Mouse (Mus musculus): ENCODE results near the gene Nfatc4.
A peak's percentile ranks its signal among the peaks of the same experiment; 100 is the strongest.

Nfatc4 gene

DNA sequence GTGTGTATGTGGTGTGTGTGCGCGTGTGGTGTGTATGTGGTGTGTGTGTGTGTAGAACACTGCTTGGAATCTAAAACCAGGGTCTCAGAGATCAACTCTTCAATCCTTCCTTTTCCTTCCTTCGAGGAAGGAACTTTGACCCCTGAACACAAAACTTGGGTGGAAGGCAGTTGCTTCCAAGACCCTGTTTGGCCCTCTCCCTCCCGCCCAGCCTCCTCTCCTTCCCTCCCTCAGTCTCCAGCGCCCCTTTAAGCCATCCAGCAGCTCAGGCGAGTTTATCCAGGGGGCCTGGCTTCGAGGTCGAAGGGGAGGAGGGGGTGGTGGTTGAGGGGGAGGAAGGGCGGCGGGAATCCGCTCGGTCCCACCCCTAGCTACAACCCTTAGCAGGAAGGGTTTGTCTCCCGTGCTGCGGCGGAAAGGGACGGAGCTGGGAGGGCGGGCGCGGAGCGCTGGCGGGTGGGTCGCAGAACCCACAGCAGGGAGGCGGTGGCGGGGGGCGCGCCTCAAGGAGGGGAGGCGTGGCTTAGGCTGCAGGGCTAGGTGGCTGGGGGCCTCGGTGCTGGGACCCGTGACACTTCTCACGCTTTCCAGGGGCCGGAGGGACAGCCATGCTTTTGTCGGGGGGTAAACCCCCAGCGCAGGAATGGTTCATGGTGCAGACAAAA lies 30.8 kb downstream of the Nfatc4 start, which contains the start of gene Nynrin:
TSS of gene Nynrin (plus strand) at position 390 of the 665 bp plus-strand sequence.
- peak; percentile 25 for DNase-seq (ENCODE audit: low read depth, low spot score)

- DNase-seq (ENCODE audit: low read depth, low spot score) = peak; percentile 20
These were observed 31.6 kb downstream of the Nfatc4 start for GRCm38 (mm10) chr14:55854406-55855100.

- peak; percentile 35 for DNase-seq (ENCODE audit: low read depth, low spot score)
These were observed 32.2 kb downstream of the Nfatc4 start for GRCm38 (mm10) chr14:55855101-55855561.

GRCm38 (mm10) chr14:55857588-55857987 lies 34.6 kb downstream of the Nfatc4 start:
- DNase-seq (ENCODE audit: low read depth, low spot score) = no peak

- no peak for DNase-seq (ENCODE audit: low read depth, low spot score)
These were observed 39.2 kb downstream of the Nfatc4 start for GRCm38 (mm10) chr14:55862186-55862585.

DNA sequence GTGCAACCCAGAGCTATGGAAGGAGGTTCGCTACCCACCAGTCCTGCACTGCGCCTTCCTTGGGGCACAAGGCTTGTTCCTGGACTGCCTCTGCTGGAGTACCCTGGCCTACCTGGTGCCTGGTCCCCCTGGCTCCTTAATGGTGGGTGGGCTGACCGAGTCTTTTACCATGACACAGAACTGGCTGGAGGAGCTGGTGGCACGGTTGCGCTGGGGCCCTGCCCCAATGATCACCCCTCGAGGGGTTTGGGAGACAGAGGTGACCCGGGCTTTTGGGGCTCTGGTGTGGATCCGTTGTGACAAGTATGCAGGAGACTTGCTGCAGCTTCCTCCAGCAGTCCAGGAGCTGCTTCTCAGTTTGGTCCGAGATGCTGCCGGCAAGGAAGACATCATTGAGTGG lies 40.0 kb downstream of the Nfatc4 start:
- no peak for DNase-seq (ENCODE audit: low read depth, low spot score)

DNA sequence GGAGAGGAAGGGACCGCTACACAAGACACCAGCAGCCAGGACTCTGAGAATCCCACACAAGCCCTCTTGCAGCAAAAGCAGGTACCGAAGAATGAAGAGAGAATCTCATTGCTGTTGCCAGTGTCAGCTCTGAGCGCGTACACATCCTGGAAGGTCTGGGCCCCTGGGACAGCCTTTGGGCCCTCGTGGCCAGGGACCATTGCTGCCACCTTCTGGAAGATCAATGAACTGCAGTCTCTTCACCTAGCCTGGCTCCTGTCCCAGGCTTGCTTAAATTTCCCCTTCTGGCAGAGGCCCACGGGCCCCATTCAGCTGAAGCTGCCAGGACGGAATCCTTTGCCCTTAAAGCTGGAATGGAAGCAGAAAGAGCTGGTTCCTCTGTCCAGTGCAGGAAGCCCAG lies 40.8 kb downstream of the Nfatc4 start:
- DNase-seq (ENCODE audit: low read depth, low spot score) = peak; percentile 62

GRCm38 (mm10) chr14:55866962-55867361 lies 44.0 kb downstream of the Nfatc4 start:
- peak; percentile 73 for DNase-seq (ENCODE audit: low read depth, low spot score)

DNA sequence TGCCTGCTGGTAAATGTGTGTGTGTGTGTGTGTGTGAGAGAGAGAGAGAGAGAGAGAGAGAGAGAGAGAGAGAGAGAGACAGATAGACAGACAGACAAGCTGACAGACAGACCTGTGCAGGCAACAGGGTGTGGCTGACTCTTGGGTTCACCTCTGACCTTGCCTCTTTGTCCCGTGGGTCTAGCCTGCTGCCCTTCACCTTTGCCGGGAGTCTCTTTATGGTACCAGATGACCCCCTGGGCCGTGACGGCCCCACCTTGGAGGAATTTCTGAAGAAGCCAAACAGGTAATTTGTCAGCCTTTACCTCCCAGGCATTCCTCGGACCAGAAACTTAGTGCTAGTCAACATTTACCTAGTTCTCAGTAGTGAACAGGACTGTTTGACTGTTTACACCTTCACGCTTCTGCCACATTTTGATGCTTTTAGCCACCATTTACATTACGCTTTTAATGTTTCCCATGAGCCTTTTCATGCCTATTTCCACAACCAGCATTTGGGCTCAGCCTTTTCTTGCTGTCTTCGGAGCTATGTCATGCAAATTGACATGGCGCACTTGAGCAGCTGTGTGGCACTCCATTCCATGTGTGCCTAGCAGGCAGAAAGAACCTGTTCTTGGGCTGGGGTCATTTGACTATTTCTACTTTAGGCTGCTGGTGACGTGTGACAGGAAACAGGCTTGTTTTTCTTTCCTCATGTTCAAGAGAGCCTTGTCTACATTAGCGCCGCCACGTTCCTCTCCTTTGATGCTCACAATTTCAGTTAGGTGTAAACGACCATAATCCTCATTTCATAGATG lies 45.5 kb downstream of the Nfatc4 start:
- no peak for DNase-seq (ENCODE audit: low read depth, low spot score)

GRCm38 (mm10) chr14:55869538-55869937 lies 46.6 kb downstream of the Nfatc4 start:
- no peak for DNase-seq (ENCODE audit: low read depth, low spot score)

GRCm38 (mm10) chr14:55872039-55872438 lies 49.1 kb downstream of the Nfatc4 start:
- DNase-seq (ENCODE audit: low read depth, low spot score) = no peak

GRCm38 (mm10) chr14:55872551-55872950 lies 49.6 kb downstream of the Nfatc4 start:
- DNase-seq (ENCODE audit: low read depth, low spot score) = no peak

- no peak for DNase-seq (ENCODE audit: low read depth, low spot score)
These were observed 50.3 kb downstream of the Nfatc4 start for GRCm38 (mm10) chr14:55873242-55873713.

- peak; percentile 93 for DNase-seq (ENCODE audit: low read depth, low spot score)
These were observed 51.1 kb downstream of the Nfatc4 start for GRCm38 (mm10) chr14:55873714-55874683.

GRCm38 (mm10) chr14:55877469-55878315 lies 54.7 kb downstream of the Nfatc4 start:
- DNase-seq (ENCODE audit: low read depth, low spot score) = peak; percentile 71

GRCm38 (mm10) chr14:55878316-55878940 lies 55.5 kb downstream of the Nfatc4 start:
- no peak for DNase-seq (ENCODE audit: low read depth, low spot score)

DNA sequence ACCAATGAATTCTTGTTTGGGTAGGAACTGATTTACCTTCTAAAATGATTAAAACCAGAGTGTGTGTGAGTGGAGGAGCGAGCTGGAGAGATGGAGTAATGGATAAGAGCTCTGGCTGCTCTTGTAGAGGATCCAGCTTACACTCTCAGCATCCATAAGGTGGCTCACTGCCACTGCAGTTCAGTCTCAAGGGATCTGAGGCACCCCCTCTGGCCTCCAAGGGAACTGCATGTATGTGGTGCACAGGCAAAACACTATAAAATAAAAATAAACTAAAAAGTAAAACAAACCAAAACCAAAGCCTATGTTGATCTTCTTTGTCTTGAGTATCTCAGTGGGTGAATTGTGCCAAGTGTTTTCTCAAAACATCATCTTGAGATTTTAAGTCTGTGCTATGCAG lies 56.7 kb downstream of the Nfatc4 start:
- peak; percentile 94 for DNase-seq (ENCODE audit: low read depth, low spot score)

- no peak for DNase-seq (ENCODE audit: low read depth, low spot score)
These were observed 58.0 kb downstream of the Nfatc4 start for GRCm38 (mm10) chr14:55880982-55881381.

- peak; percentile 99 for DNase-seq (ENCODE audit: low read depth, low spot score)
These were observed 59.3 kb downstream of the Nfatc4 start for GRCm38 (mm10) chr14:55882171-55882641.

All from brain, adult 2 months (tissue).